Mouse (Mus musculus) midbrain, embryonic 10.5 days (tissue): ENCODE measurements at regions not wholly inside any gene's neighbourhood (a gene's known extent, or its start where the extent isn't known, plus 50 kb on each side); places are given as distances from the start of the nearest gene placed in this dataset.

ENCODE experiments used
- DNase-seq: peaks from one replicate; pipeline ENCODE4 v3.0.0-alpha.2; 2017; ENCODE audit warnings: low spot score
- H3K27ac ChIP-seq: fragments of 300-500 bp; sonication (generic); replicated peaks from 2 replicates; pipeline ENCODE4 v1.5.1; 2016; ENCODE audit warnings: mild to moderate bottlenecking
- H3K27me3 ChIP-seq: fragments of 300-500 bp; sonication (generic); 2 replicates; pipeline ENCODE4 v1.6.1; 2016; ENCODE audit warnings: low read depth, mild to moderate bottlenecking; ENCODE audit not compliant: poor library complexity, severe bottlenecking
- H3K36me3 ChIP-seq: fragments of 300-500 bp; sonication (generic); 2 replicates; pipeline ENCODE4 v1.6.1; 2016; ENCODE audit warnings: mild to moderate bottlenecking, moderate library complexity
- H3K4me1 ChIP-seq: fragments of 300-500 bp; sonication (generic); 2 replicates; pipeline ENCODE4 v1.6.1; 2016
- H3K4me3 ChIP-seq: fragments of 300-500 bp; sonication (generic); 2 replicates; pipeline ENCODE4 v1.5.1; 2016; ENCODE audit warnings: mild to moderate bottlenecking, moderate library complexity
- H3K9me3 ChIP-seq: fragments of 300-500 bp; sonication (generic); replicated peaks from 2 replicates; pipeline ENCODE4 v1.6.1; 2016; ENCODE audit warnings: mild to moderate bottlenecking
- WGBS: fragments of 180-500 bp; shearing (Covaris S2); methylation state at CpG from one replicate; pipeline ENCODE4 v1.1.7; 2016; 5-methylcytosine and 5-hydroxymethylcytosine counted together

DNA sequence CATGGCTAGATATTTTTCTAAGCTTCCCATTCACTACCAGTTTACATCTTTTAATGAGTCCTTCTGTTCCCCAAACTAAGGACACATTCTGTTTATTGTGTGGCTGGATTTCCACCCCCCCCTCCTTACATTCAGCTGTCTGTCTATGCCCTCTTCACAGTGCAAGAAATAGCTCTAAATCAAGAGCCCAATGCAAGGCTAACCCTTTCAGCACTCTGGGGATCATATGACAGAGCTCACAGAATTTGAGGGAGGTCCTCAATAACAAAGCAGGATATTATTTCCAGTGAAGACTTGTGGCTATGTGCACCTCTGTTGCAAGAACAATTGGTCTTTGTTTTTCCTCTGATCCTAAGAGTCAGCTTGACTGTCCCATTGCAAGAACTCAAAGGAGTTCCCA, 874.1 kb upstream of the Gje1 start:
- Histone ChIP-seq H3K9me3 (no peaks in the 10 kb centered on the region), H3K36me3 (no peaks in the 10 kb centered on the region), H3K4me3 (no peak overlapping the region), H3K27ac (peak overlapping the region; percentile 23; the same call in 1 of the 2 replicates), H3K27me3 (no peaks in the 10 kb centered on the region), H3K4me1 (peaks cover 13% of the 10 kb centered on the region)
- peak; percentile 19 for DNase-seq

DNA sequence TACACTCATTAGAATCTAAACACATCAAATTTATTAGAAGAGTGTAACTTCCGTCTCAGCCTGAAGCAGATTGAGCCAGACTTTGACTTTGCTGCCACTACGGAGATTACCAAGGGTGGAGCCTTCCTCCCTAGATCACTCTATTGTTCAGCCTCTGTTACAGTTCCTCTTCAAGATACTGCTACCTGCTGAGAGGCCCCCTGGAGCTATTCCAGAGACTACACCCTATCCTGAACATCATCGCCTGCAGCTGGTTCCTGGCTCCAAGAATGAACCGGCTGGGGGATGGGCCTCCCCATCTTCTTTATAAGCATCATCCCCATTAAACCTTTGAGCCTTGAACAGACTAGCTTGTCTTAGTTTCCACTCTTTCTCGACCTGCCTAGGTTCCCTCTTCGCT, 868.1 kb upstream of the Gje1 start:
- no peaks in the 10 kb centered on the region for H3K9me3 ChIP-seq
- 73% methylated on average over 6 of the region's 6 CpGs for WGBS
- no peaks in the 10 kb centered on the region for H3K4me1 ChIP-seq
- no peak overlapping the region for H3K27ac ChIP-seq
- no peak for DNase-seq
- H3K4me3 ChIP-seq, result no peak overlapping the region
- no peaks in the 10 kb centered on the region for H3K36me3 ChIP-seq
- H3K27me3 ChIP-seq, result no peaks in the 10 kb centered on the region

DNA sequence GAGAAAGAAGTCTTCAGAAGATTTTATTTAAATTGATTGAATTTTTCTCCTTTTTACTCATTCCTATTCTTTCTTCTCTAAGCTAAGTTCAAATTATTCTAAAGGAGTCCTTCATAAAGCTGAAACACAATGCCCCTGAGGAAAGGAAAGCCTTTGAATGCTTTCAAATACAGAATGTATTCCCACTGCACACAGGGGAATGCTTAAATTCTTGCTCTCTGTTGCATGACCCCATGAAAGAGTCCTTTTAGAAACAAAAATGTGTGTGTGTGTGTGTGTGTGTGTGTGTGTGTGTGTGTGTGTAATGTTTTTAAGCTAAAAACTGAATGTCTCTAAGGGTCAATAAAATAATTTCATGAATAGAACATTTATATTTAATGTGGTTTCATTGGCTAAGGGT, 846.1 kb upstream of the Gje1 start:
- H3K4me1 ChIP-seq, result peaks cover 10% of the 10 kb centered on the region
- no peaks in the 10 kb centered on the region for H3K27me3 ChIP-seq
- H3K9me3 ChIP-seq, result peaks cover 6% of the 10 kb centered on the region
- no peak for DNase-seq
- H3K36me3 ChIP-seq, result no peaks in the 10 kb centered on the region
- no peak overlapping the region for H3K27ac ChIP-seq
- H3K4me3 ChIP-seq, result no peak overlapping the region

DNA sequence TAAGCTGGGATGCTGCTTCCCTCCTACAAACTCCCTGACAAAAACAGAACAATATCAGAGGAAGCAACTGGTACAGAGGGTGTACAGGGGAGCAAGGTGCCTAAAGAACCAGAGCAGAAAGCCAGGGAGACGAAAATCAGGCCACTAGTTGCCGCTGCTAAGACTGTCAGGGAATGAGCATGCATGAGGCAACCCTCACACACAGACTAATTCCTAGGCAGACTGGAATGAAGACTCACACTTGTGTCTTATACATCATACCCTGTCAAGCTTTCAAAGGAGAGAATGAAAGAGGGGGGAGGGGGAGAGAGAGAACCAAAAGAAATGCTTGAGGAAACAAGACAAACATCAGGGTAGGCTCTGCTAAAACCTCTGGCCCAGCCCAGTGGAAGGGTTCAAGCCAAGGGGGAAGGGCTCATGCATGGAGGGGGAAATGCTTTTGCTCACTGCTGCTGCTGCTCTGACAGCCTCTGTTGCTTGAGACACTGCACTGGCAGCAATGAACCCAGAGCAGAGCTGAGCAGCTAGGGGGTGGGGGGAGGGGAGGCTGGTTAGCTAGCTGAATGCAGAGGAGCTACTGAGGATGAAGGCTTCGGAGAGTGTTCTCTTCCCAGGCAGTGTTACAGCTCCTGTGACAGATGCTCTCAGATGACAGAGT, 835.5 kb upstream of the Gje1 start:
- Histone ChIP-seq H3K9me3 (no peaks in the 10 kb centered on the region), H3K27ac (peak overlapping the region; percentile 69), H3K27me3 (no peaks in the 10 kb centered on the region), H3K4me3 (no peak overlapping the region), H3K4me1 (peaks cover 10% of the 10 kb centered on the region), H3K36me3 (no peaks in the 10 kb centered on the region)
- DNase-seq, result no peak
- 38% methylated on average over 3 of the region's 3 CpGs for WGBS

GRCm38 (mm10) chr10:15541797-15542350, 823.9 kb upstream of the Gje1 start:
- H3K27me3 ChIP-seq, result no peaks in the 10 kb centered on the region
- H3K27ac ChIP-seq, result no peak overlapping the region
- H3K4me3 ChIP-seq, result no peak overlapping the region
- no peak for DNase-seq
- 39% methylated on average over 2 of the region's 2 CpGs for WGBS
- H3K36me3 ChIP-seq, result no peaks in the 10 kb centered on the region
- no peaks in the 10 kb centered on the region for H3K4me1 ChIP-seq
- H3K9me3 ChIP-seq, result no peaks in the 10 kb centered on the region

DNA sequence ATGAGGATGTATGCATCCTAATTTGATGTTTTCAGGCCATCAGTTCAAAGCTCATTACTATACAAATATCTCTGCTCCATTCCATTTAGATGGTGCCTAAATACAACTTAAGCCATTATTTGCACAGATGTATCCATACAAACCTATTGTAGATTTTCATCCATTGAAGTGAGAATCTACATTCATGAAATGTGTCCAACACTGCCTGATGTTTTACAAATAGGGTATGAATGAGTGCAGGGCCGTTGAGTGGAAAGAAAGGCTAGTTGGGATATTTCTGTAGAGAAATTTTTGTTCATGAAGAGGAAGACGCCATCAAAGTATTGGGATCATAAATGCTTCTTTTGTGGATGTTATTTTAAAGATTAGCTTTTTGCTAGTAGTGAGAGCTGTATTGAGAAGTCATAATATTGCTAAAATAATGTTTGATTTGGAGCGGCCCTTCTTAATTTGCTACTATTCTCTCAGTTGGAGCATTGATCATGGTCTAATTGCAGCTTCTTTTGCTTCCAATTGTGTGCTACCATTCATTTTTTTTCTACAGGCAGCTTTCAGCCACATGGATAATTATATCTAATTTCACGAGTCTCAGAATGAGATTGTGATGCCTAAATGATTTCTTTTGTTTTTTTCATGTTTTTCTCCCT, 822.9 kb upstream of the Gje1 start:
- no peak overlapping the region for H3K4me3 ChIP-seq
- no peak overlapping the region for H3K27ac ChIP-seq
- no peaks in the 10 kb centered on the region for H3K36me3 ChIP-seq
- H3K27me3 ChIP-seq, result no peaks in the 10 kb centered on the region
- 81% methylated on average over 4 of the region's 4 CpGs for WGBS
- no peaks in the 10 kb centered on the region for H3K4me1 ChIP-seq
- DNase-seq, result no peak
- no peaks in the 10 kb centered on the region for H3K9me3 ChIP-seq

DNA sequence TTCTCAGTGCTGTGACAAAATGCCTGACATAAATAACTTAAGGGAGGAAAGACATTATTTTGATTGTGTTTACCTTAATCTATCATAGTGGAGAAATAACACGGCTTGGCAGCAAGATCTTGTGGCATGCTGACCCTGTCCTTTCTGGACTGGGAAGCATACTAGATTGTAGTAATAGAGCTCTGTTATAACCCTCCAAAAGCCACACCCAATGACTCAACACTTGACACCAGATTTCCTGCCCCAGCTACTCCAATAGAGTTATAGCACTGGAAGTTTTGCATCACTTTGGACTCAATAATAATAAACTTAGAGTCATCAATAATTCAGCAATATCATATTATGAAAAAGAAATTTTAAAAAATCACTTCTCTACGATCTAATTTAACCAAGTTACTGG, 818.0 kb upstream of the Gje1 start:
- Histone ChIP-seq H3K4me3 (no peak overlapping the region), H3K9me3 (no peaks in the 10 kb centered on the region), H3K36me3 (no peaks in the 10 kb centered on the region), H3K27me3 (no peaks in the 10 kb centered on the region), H3K4me1 (no peaks in the 10 kb centered on the region), H3K27ac (no peak overlapping the region)
- DNase-seq, result no peak
- WGBS, result 83% methylated on average over 2 of the region's 2 CpGs

- H3K27ac ChIP-seq, result no peak overlapping the region
- H3K9me3 ChIP-seq, result no peaks in the 10 kb centered on the region
- no peaks in the 10 kb centered on the region for H3K36me3 ChIP-seq
- no peak for DNase-seq
- no peaks in the 10 kb centered on the region for H3K4me1 ChIP-seq
- WGBS, result 95% methylated on average over 2 of the region's 2 CpGs
- no peak overlapping the region for H3K4me3 ChIP-seq
- H3K27me3 ChIP-seq, result no peaks in the 10 kb centered on the region
Measured at GRCm38 (mm10) chr10:15487367-15487766, 769.4 kb upstream of the Gje1 start.

DNA sequence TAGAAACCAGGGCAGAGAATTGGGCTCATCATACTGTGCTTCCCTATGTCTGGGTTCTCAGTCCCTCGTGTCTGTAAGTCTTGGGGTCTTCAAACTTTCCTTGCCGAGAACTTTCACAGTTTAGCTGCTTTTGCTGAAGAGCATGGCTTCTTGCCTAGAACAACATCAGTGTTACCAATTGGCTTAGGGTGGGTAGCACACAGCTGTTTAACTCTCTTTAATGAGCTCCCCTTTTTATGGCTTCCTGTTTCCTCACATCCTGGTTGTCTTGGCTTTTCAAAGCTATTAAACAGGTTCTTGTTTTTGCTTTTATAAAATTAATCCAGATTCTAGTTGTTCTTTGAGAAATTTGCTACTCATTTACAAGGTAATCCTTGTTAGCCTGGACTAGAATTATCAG, 725.3 kb upstream of the Gje1 start:
- Histone ChIP-seq H3K9me3 (no peaks in the 10 kb centered on the region), H3K4me1 (no peaks in the 10 kb centered on the region), H3K27me3 (no peaks in the 10 kb centered on the region), H3K4me3 (no peak overlapping the region), H3K36me3 (no peaks in the 10 kb centered on the region), H3K27ac (no peak overlapping the region)
- DNase-seq, result no peak
- 87% methylated on average over 2 of the region's 2 CpGs for WGBS

DNA sequence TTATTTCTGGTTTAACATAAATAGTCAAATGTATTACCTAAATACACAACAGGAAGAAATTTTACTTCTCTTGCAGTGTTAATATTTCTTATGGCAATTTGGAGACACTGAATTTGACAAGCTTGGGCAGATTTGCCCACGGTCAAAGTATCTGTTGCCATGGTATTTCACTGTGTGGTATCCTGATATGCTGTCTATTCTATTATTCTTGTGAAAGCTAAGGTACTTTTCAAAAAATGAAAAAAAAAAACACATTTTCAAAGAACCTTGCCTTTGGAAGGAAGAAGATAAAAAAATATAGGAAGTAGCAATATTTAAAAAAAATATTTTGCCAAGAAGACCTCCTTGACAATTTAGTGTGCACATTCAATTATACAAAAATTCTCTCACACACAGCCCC, 723.2 kb upstream of the Gje1 start:
- Histone ChIP-seq H3K36me3 (no peaks in the 10 kb centered on the region), H3K9me3 (no peaks in the 10 kb centered on the region), H3K27me3 (no peaks in the 10 kb centered on the region), H3K4me3 (no peak overlapping the region), H3K27ac (no peak overlapping the region), H3K4me1 (no peaks in the 10 kb centered on the region)
- 83% methylated on average over 1 of the region's 1 CpGs for WGBS
- DNase-seq, result no peak

GRCm38 (mm10) chr10:15426746-15427145, 708.7 kb upstream of the Gje1 start:
- Histone ChIP-seq H3K27me3 (no peaks in the 10 kb centered on the region), H3K9me3 (no peaks in the 10 kb centered on the region), H3K36me3 (no peaks in the 10 kb centered on the region), H3K27ac (no peak overlapping the region), H3K4me3 (no peak overlapping the region), H3K4me1 (no peaks in the 10 kb centered on the region)
- no peak for DNase-seq
- 83% methylated on average over 2 of the region's 2 CpGs for WGBS

DNA sequence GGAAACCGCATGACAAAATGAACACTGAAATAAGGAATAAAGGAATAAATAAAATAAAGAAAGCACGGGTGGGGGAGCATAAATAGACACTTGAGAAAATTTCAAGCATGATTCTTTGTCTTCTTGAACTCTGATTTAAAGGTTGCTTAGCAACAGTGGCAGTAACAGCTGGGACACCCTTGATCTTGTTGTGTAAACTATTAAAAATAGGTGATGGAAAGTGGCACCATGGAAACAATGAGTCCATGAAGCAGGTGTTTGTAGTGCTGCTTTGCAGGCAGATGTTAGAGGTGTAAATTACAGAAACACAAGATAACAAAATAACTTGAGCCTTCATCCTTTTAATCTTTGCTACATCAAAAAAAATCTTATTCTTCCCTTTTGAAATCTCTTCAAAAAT, 688.2 kb upstream of the Gje1 start:
- Histone ChIP-seq H3K4me1 (peaks cover 23% of the 10 kb centered on the region), H3K4me3 (no peak overlapping the region), H3K27ac (no peak overlapping the region), H3K36me3 (no peaks in the 10 kb centered on the region), H3K27me3 (no peaks in the 10 kb centered on the region), H3K9me3 (no peaks in the 10 kb centered on the region)
- no peak for DNase-seq
- WGBS, result 44% methylated on average over 2 of the region's 2 CpGs

DNA sequence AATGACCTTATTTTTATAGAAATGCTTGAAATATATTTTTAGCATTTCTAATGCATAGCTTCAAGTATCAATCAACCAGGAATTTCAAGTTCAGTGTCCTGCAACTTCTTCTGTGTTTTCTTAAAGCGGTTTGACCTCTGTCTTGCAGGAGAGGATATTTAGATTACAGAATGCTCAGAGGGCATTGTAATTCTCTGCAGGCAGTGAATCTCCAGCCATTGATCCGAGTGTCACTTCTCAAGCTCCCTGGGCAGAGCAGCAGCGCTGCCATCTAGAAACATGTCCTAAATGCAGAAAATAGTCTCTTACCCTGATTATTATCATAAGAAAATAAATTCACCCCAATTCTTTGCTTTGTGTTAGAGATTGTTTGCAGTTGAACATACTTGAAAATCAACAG, 687.7 kb upstream of the Gje1 start:
- no peaks in the 10 kb centered on the region for H3K27me3 ChIP-seq
- H3K4me1 ChIP-seq, result peaks cover 23% of the 10 kb centered on the region
- 21% methylated on average over 3 of the region's 3 CpGs for WGBS
- no peaks in the 10 kb centered on the region for H3K9me3 ChIP-seq
- H3K36me3 ChIP-seq, result no peaks in the 10 kb centered on the region
- H3K27ac ChIP-seq, result no peak overlapping the region
- H3K4me3 ChIP-seq, result no peak overlapping the region
- no peak for DNase-seq
